Mouse (Mus musculus): ENCODE results near the gene Itga3. TPM values are rescaled to one million over a fixed set of nuclear protein-coding genes. Genes with fewer than 3 reads are reported as not detected.
A peak's percentile ranks its signal among the peaks of the same experiment; 100 is the strongest.

The Itga3 gene
- polyA plus RNA-seq, 1 experiment: 51.1 TPM

DNA sequence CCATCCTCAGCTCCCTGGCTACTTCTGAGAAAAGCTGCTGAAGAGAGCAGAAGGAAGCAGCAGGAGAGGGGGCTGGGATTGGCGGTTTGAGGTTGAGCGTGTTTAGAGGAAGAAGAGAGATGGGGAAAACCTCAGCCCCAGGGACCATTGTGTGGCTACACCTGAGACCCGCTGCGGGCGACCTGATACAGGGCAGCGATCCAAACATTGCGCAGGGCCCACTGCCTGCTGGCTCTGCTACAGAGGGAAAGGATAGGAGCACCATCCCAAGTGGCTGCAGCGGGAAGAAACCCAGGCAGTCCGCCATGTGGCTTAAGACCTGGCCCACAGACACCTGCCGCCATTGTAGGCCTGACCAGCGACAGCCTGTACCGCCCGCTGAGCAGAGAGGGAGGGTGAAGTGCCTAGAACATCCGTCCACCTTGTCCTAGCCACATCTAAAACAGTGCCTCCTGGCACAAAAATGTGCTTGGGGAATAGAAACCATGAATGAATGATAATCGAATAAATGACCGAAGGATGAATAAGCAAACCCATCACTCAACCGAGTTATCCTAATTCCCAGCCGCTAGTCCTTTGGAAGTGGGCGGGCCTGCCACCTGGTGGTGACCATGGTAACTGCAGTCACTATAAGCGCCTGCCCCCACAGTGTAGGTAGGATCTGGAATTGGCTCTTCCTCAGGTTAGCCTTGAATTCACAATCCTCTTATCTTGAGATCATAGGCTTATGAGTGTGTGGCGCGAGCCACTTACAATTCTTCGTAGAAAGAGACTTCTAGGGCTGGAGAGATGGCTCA lies 30.0 kb upstream of the Itga3 start:
- Histone ChIP-seq H3K4me3 (ENCODE audit: insufficient read depth, poor library complexity, severe bottlenecking) (no peak overlapping the region), H3K27me3 (ENCODE audit: control insufficient read depth, insufficient read depth, insufficient read length) (no peaks in the 10 kb centered on the region), H3K79me2 (ENCODE audit: control insufficient read depth, insufficient read depth) (no peaks in the 10 kb centered on the region), H3K79me3 (ENCODE audit: low read depth) (no peaks in the 10 kb centered on the region), H3K36me3 (ENCODE audit: control insufficient read depth, insufficient read depth) (no peaks in the 10 kb centered on the region), H3ac (ENCODE audit: control insufficient read depth, insufficient read length, low read depth) (no peak overlapping the region)
- TF ChIP-seq MYOG (IDR thresholded peaks at IDR 0.05; ENCODE audit: control insufficient read depth, extremely low read depth, insufficient read length): no peak
- no peak for TF ChIP-seq FOSL1 (IDR thresholded peaks at IDR 0.05; ENCODE audit: insufficient read depth, low read length, poor library complexity, severe bottlenecking)
- peak; percentile 57 for TF ChIP-seq CTCF (IDR thresholded peaks at IDR 0.05; ENCODE audit: control insufficient read depth, insufficient read depth, insufficient read length)
- TF ChIP-seq MYOD1 (IDR thresholded peaks at IDR 0.05; ENCODE audit: control insufficient read depth, insufficient read length, low read depth): no peak
- no peak for TF ChIP-seq USF1 (IDR thresholded peaks at IDR 0.05; ENCODE audit: low read depth)
- TF ChIP-seq MAX (IDR thresholded peaks at IDR 0.05): peak; percentile 13
- no peak for TF ChIP-seq CEBPB (IDR thresholded peaks at IDR 0.05; ENCODE audit: low read depth)

DNA sequence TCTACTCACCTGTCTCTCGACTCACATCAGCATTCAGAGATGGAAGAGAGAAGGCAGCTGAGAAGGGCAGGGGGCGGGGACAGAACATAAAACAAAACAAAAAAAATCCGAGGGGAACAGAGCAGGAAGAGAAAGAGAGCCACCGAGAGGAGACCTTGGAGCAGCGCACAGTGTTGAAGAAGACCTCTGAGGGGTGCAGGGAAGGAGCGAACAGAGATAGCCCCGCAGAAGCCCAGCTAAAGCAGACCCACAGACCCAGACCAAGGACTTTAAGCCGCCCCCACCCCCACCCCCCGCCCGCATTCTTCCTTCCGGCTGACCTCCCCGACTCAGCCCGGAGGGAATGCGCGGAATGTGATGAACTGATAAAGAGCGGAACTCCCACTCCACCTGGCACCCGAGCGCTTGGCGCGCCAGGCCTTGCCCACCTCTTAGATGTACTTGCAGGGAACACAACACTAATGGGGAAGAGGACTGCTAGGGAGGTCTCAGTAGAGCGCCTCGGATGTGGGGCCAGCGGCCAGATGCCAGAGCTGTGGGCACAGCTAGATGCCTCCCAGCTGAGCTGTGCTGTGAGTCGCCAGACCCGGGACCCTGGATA lies 28.8 kb upstream of the Itga3 start:
- no peaks in the 10 kb centered on the region for H3K79me2 ChIP-seq (ENCODE audit: control insufficient read depth, insufficient read depth)
- H3K4me3 ChIP-seq (ENCODE audit: insufficient read depth, poor library complexity, severe bottlenecking): no peak overlapping the region
- TF ChIP-seq MYOD1 (IDR thresholded peaks at IDR 0.05; ENCODE audit: control insufficient read depth, insufficient read length, low read depth): peak; percentile 27
- no peak for TF ChIP-seq FOSL1 (IDR thresholded peaks at IDR 0.05; ENCODE audit: insufficient read depth, low read length, poor library complexity, severe bottlenecking)
- H3K27me3 ChIP-seq (ENCODE audit: control insufficient read depth, insufficient read depth, insufficient read length): no peaks in the 10 kb centered on the region
- H3K36me3 ChIP-seq (ENCODE audit: control insufficient read depth, insufficient read depth): no peaks in the 10 kb centered on the region
- peak overlapping the region; percentile 44 for H3ac ChIP-seq (ENCODE audit: control insufficient read depth, insufficient read length, low read depth)
- no peaks in the 10 kb centered on the region for H3K79me3 ChIP-seq (ENCODE audit: low read depth)

DNA sequence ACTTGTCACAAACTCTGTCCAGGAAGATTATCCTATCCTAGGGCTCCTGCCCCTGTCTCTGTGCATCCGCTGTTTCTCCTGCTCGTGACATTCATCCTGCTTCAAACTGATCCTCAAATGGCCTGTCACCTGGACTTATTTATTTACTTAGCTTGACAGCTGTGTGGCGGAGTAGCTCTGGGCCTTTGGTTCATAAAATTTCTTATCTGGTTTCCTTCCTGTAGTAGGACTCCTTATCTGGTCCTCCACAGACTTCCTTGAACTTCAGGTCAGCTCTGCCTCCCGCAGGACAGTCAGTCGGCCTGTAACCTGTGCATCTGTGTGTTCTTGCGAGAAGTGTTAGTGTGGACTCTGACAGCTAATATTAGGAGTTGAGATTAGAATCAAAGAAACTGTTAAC lies 27.7 kb upstream of the Itga3 start:
- H3K36me3 ChIP-seq (ENCODE audit: control insufficient read depth, insufficient read depth): no peaks in the 10 kb centered on the region
- no peak overlapping the region for H3ac ChIP-seq (ENCODE audit: control insufficient read depth, insufficient read length, low read depth)
- H3K27me3 ChIP-seq (ENCODE audit: control insufficient read depth, insufficient read depth, insufficient read length): no peaks in the 10 kb centered on the region
- H3K79me2 ChIP-seq (ENCODE audit: control insufficient read depth, insufficient read depth): no peaks in the 10 kb centered on the region
- TF ChIP-seq MAX (IDR thresholded peaks at IDR 0.05) (no peak), USF1 (IDR thresholded peaks at IDR 0.05; ENCODE audit: low read depth) (no peak), CTCF (IDR thresholded peaks at IDR 0.05; ENCODE audit: control insufficient read depth, insufficient read depth, insufficient read length) (no peak), CEBPB (IDR thresholded peaks at IDR 0.05; ENCODE audit: low read depth) (no peak), FOSL1 (IDR thresholded peaks at IDR 0.05; ENCODE audit: insufficient read depth, low read length, poor library complexity, severe bottlenecking) (no peak), MYOD1 (IDR thresholded peaks at IDR 0.05; ENCODE audit: control insufficient read depth, insufficient read length, low read depth) (no peak), MYOG (IDR thresholded peaks at IDR 0.05; ENCODE audit: control insufficient read depth, extremely low read depth, insufficient read length) (no peak)
- H3K4me3 ChIP-seq (ENCODE audit: insufficient read depth, poor library complexity, severe bottlenecking): no peak overlapping the region
- no peaks in the 10 kb centered on the region for H3K79me3 ChIP-seq (ENCODE audit: low read depth)

DNA sequence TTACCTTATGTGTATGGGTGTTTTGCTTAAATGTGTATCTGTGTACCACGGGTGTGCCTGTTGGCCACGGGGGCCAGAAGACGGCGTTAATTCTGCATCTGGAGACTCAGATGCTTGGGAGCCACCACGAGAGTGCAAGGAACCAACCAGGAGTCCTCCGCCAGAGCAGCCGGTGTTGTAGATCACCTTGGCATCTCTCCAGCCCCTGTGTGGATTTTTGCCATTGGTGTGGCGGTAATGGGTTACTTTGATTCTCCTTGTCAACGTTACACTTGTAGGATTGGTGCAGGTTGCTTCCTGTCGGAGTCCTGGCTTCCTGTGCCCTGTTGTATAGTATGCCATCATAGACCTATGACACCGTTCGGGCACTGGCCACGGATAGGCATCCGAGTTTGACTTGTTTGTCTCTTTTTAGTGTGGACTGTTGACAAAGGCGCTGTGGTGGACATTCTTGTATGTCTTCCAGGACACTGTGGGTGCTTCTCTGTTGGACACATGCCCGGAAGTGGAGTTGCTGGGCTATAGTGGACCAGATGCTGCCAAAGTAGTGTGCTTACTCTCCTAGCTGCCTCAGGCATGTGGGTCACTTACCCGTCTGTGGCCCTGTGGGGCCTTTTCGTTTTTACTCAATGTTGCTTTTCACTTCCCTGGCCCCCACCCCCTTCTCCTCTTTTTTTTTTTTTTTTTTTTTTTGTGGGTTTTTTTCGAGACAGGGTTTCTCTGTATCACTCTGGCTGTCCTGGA lies 25.7 kb upstream of the Itga3 start:
- Histone ChIP-seq H3K79me2 (ENCODE audit: control insufficient read depth, insufficient read depth) (no peaks in the 10 kb centered on the region), H3K79me3 (ENCODE audit: low read depth) (no peaks in the 10 kb centered on the region), H3ac (ENCODE audit: control insufficient read depth, insufficient read length, low read depth) (no peak overlapping the region), H3K27me3 (ENCODE audit: control insufficient read depth, insufficient read depth, insufficient read length) (no peaks in the 10 kb centered on the region), H3K4me3 (ENCODE audit: insufficient read depth, poor library complexity, severe bottlenecking) (no peak overlapping the region), H3K36me3 (ENCODE audit: control insufficient read depth, insufficient read depth) (no peaks in the 10 kb centered on the region)
- TF ChIP-seq CEBPB (IDR thresholded peaks at IDR 0.05; ENCODE audit: low read depth) (no peak), MAX (IDR thresholded peaks at IDR 0.05) (no peak), FOSL1 (IDR thresholded peaks at IDR 0.05; ENCODE audit: insufficient read depth, low read length, poor library complexity, severe bottlenecking) (no peak), USF1 (IDR thresholded peaks at IDR 0.05; ENCODE audit: low read depth) (no peak), CTCF (IDR thresholded peaks at IDR 0.05; ENCODE audit: control insufficient read depth, insufficient read depth, insufficient read length) (no peak), MYOG (IDR thresholded peaks at IDR 0.05; ENCODE audit: control insufficient read depth, extremely low read depth, insufficient read length) (no peak), MYOD1 (IDR thresholded peaks at IDR 0.05; ENCODE audit: control insufficient read depth, insufficient read length, low read depth) (no peak)

DNA sequence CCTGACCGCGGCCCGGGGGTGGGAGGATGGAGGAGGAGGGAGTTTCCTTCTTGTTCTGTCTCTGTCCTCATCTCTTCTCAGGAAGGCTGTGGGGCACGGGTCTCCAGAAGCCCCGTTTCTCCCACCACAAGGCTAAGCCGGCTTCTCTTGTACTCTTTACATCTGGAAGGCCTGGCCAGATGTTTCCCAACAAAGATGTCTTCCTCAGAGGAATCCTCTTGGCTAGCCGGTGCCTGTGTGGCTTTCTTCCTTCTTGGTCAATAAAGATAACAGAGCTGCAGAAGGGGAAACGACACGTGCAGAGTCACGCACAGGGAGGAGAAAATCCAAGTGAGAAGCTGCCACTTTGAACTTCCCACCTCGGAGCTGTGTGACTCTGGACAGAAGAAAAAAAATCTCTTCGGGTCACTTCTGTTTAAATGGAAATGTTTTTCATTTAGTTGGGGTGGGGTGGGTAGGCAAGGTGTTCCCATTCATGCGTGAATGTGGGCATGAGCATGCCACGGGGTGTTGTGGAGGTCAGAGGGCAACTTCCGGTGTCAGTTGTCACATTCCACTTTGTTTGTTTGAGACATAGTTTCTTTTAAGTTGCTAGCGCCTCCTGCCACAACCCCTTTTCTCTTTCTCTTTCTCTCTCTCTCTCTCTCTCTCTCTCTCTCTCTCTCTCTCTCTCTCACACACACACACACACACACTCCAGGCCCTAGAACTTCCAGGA lies 24.6 kb upstream of the Itga3 start:
- H3K79me2 ChIP-seq (ENCODE audit: control insufficient read depth, insufficient read depth): no peaks in the 10 kb centered on the region
- no peak overlapping the region for H3K4me3 ChIP-seq (ENCODE audit: insufficient read depth, poor library complexity, severe bottlenecking)
- H3ac ChIP-seq (ENCODE audit: control insufficient read depth, insufficient read length, low read depth): no peak overlapping the region
- no peaks in the 10 kb centered on the region for H3K36me3 ChIP-seq (ENCODE audit: control insufficient read depth, insufficient read depth)
- H3K27me3 ChIP-seq (ENCODE audit: control insufficient read depth, insufficient read depth, insufficient read length): no peaks in the 10 kb centered on the region
- no peak for TF ChIP-seq FOSL1 (IDR thresholded peaks at IDR 0.05; ENCODE audit: insufficient read depth, low read length, poor library complexity, severe bottlenecking)
- TF ChIP-seq CEBPB (IDR thresholded peaks at IDR 0.05; ENCODE audit: low read depth): no peak
- no peak for TF ChIP-seq MAX (IDR thresholded peaks at IDR 0.05)
- no peaks in the 10 kb centered on the region for H3K79me3 ChIP-seq (ENCODE audit: low read depth)
